Mouse (Mus musculus): ENCODE data around the gene Daam1.

GRCm38 (mm10) chr12:71783970-71784369 is 46.9 kb upstream of the Daam1 start:
- TF ChIP-seq POLR2A (IDR thresholded peaks at IDR 0.05; ENCODE audit: borderline replicate concordance, control insufficient read depth, low read depth, low read length) (no peak), CTCF (IDR thresholded peaks at IDR 0.05; ENCODE audit: control insufficient read depth, insufficient read depth, low read length) (no peak)

All from bone marrow, adult 2 months (tissue).